Mouse (Mus musculus) E14TG2a.4 (cell line): ENCODE results near the gene Twsg1.

Experiments used
- CTCF ChIP-seq: conservative IDR thresholded peaks from 2 replicates; pipeline ENCODE4 v1.5.1; 2014; ENCODE audit warnings: low read length
- NANOG ChIP-seq: IDR thresholded peaks from 2 replicates; pipeline ENCODE4 v1.6.1; 2014; ENCODE audit warnings: borderline replicate concordance, low read length, mixed read lengths

GRCm38 (mm10) chr17:65889476-65889875, 61.5 kb downstream of the Twsg1 start:
- TF ChIP-seq CTCF, result no peak
- TF ChIP-seq NANOG, result no peak
